ENCODE assay signal across 25 mouse cellular contexts in the genomic region with DNA sequence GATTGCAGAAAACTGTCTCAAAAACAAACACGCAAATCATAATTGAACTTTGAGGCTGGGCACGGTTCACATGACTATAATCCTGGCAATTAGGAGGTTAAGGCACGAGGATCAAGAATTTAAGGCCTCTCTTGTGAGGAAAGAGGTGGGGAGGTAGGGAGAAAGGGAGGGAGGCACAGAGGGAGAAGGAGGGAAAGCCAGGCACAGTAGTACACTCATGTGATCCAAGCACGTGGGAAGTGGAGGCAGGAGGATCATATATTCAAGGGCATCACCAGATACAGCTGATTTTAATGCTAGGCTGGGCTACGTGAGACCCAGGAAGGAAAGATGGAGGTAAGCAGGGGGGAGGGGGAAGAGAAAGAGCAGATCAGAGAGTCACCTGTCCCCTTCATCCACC. TPM values are rescaled to one million over a fixed set of nuclear protein-coding genes. Genes with fewer than 3 reads are reported as not detected.
"Had no signal": no experiment of that assay in that cellular context is flagged by ENCODE, and none has a peak within 500 bp of the region (broad histone marks: within the 10 kb centered on the region; RNA-seq: fewer than 3 reads in every experiment).

No protein-coding gene starts in this region.

- H3K9ac ChIP-seq: neural tube, embryonic 12.5 days; neural tube, embryonic 13.5 days; neural tube, embryonic 15.5 days; stomach, embryonic 15.5 days had no signal

- H3K4me2 ChIP-seq: neural tube, embryonic 12.5 days; neural tube, embryonic 13.5 days; neural tube, embryonic 15.5 days; stomach, embryonic 15.5 days had no signal

- H3K27ac ChIP-seq: neural tube, embryonic 12.5 days; neural tube, embryonic 13.5 days; neural tube, embryonic 15.5 days; stomach, embryonic 15.5 days; stomach, postnatal 0 days had no signal

- H3K27me3 ChIP-seq: neural tube, embryonic 12.5 days; neural tube, embryonic 13.5 days; neural tube, embryonic 15.5 days; stomach, embryonic 15.5 days had no signal

- H3K9me3 ChIP-seq: neural tube, embryonic 12.5 days; neural tube, embryonic 13.5 days; neural tube, embryonic 15.5 days; stomach, embryonic 15.5 days had no signal

- DNase-seq: retina, postnatal 1 day; right cerebral cortex, adult 18-20 months; right cerebral cortex, postnatal 14 days; right cerebral cortex, postnatal 25 days; right cerebral cortex, postnatal 4 days; spleen, adult 18-20 months; thymus, adult 18-20 months; thymus, adult 2 months; thymus, postnatal 14 days; thymus, postnatal 25 days; thymus, postnatal 36 days; thymus, postnatal 4 days had no signal

- H3K36me3 ChIP-seq: neural tube, embryonic 12.5 days; neural tube, embryonic 13.5 days; neural tube, embryonic 15.5 days; stomach, embryonic 15.5 days had no signal

- H3K4me3 ChIP-seq: neural tube, embryonic 12.5 days; neural tube, embryonic 13.5 days; neural tube, embryonic 15.5 days; stomach, embryonic 15.5 days had no signal

- H3K4me1 ChIP-seq: neural tube, embryonic 12.5 days; neural tube, embryonic 13.5 days; neural tube, embryonic 15.5 days; stomach, embryonic 15.5 days had no signal

RNA-seq across cellular contexts. Expression of gene Klk4, which starts 10.4 kb away (rescaled TPM):
- polyA plus RNA-seq: neural tube, embryonic 11.5 days; neural tube, embryonic 15.5 days; small intestine, adult 2 months; spleen, adult 2 months; stomach, embryonic 14.5 days; stomach, embryonic 15.5 days; stomach, postnatal 0 days; urinary bladder, adult 2 months had no signal

RNA-seq across cellular contexts. Expression of gene Klk15, which starts 42.2 kb away (rescaled TPM):
- polyA plus RNA-seq: neural tube, embryonic 11.5 days; neural tube, embryonic 12.5 days; neural tube, embryonic 13.5 days; neural tube, embryonic 14.5 days; neural tube, embryonic 15.5 days; small intestine, adult 2 months; spleen, adult 2 months; stomach, embryonic 14.5 days; stomach, embryonic 15.5 days; stomach, embryonic 16.5 days; stomach, postnatal 0 days; thymus, postnatal 0 days; urinary bladder, adult 2 months had no signal

RNA-seq across cellular contexts. Expression of gene Klk5, which starts 49.6 kb away (rescaled TPM):
- polyA plus RNA-seq: neural tube, embryonic 11.5 days; neural tube, embryonic 12.5 days; neural tube, embryonic 13.5 days; neural tube, embryonic 14.5 days; neural tube, embryonic 15.5 days; small intestine, adult 2 months; spleen, adult 2 months; stomach, embryonic 14.5 days; stomach, embryonic 15.5 days; urinary bladder, adult 2 months had no signal

RNA-seq across cellular contexts. Expression of gene Klk1b8, which starts 59.1 kb away (rescaled TPM):
- polyA plus RNA-seq: neural tube, embryonic 11.5 days; neural tube, embryonic 12.5 days; neural tube, embryonic 13.5 days; neural tube, embryonic 14.5 days; neural tube, embryonic 15.5 days; small intestine, adult 2 months; stomach, embryonic 14.5 days; stomach, postnatal 0 days; urinary bladder, adult 2 months had no signal
